ENCODE assay signal across 37 mouse cellular contexts in the genomic region with DNA sequence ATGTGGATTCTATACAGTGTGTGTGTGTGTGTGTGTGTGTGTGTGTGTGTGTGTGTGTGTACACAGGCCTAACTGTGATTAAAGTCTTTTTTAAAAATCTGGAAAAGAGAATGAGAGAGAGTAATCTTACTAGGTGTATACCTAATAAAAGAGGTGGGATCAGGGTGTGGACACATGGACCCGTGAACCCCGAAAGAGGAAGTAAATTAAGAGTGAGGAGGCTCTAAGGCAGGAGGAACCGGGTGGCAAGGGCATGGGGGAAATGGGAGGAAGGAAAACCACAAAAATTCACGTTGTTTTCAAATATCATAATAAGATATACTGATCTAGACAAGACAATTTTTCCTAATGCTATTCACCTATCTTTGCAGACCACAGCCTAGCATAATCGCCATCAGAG. TPM values are rescaled to one million over a fixed set of nuclear protein-coding genes. Genes with fewer than 3 reads are reported as not detected.
"Had no signal": no experiment of that assay in that cellular context is flagged by ENCODE, and none has a peak within 500 bp of the region (broad histone marks: within the 10 kb centered on the region; RNA-seq: fewer than 3 reads in every experiment).

No protein-coding gene starts in this region.

- ATAC-seq: forebrain, postnatal 0 days; hindbrain, postnatal 0 days had no signal

- H3K27me3 ChIP-seq: heart, embryonic 13.5 days; heart, embryonic 15.5 days; hindbrain, embryonic 12.5 days; kidney, embryonic 15.5 days; limb, embryonic 12.5 days; liver, embryonic 13.5 days had no signal

- H3K27ac ChIP-seq: heart, embryonic 10.5 days; heart, embryonic 13.5 days; heart, embryonic 15.5 days; hindbrain, embryonic 10.5 days; hindbrain, embryonic 12.5 days; hindbrain, embryonic 14.5 days; hindbrain, postnatal 0 days; kidney, embryonic 15.5 days; kidney, postnatal 0 days; layer of hippocampus, adult 2 months; left cerebral cortex, adult 2 months; limb, embryonic 10.5 days; limb, embryonic 12.5 days; liver, embryonic 13.5 days had no signal

- DNase-seq: forebrain, postnatal 0 days; gastrocnemius, postnatal 14 days; gastrocnemius, postnatal 36 days; heart, adult 18-20 months; heart, postnatal 14 days; heart, postnatal 36 days; kidney, adult 2 months; kidney, adult 9 months; kidney, postnatal 14 days; kidney, postnatal 4 days; liver; liver, embryonic 13.5 days had no signal

- H3K9me3 ChIP-seq: heart, embryonic 10.5 days; heart, embryonic 13.5 days; heart, embryonic 15.5 days; hindbrain, embryonic 10.5 days; hindbrain, embryonic 12.5 days; kidney, embryonic 15.5 days; limb, embryonic 10.5 days; limb, embryonic 12.5 days; liver, embryonic 13.5 days had no signal

- H3K36me3 ChIP-seq: heart, embryonic 10.5 days; heart, embryonic 13.5 days; heart, embryonic 15.5 days; hindbrain, embryonic 10.5 days; hindbrain, embryonic 12.5 days; kidney, embryonic 15.5 days; limb, embryonic 10.5 days; limb, embryonic 12.5 days; liver, embryonic 13.5 days had no signal

- H3K4me2 ChIP-seq: heart, embryonic 13.5 days; heart, embryonic 15.5 days; hindbrain, embryonic 12.5 days; hindbrain, embryonic 14.5 days; kidney, embryonic 15.5 days; limb, embryonic 12.5 days; liver, embryonic 11.5 days; liver, embryonic 13.5 days had no signal

- H3K9ac ChIP-seq: forebrain, postnatal 0 days; heart, embryonic 13.5 days; heart, embryonic 15.5 days; hindbrain, embryonic 12.5 days; hindbrain, embryonic 14.5 days; kidney, embryonic 15.5 days; limb, embryonic 12.5 days; liver, embryonic 13.5 days had no signal

- H3K4me1 ChIP-seq: heart, embryonic 10.5 days; heart, embryonic 13.5 days; heart, embryonic 15.5 days; hindbrain, embryonic 10.5 days; hindbrain, embryonic 12.5 days; kidney, embryonic 15.5 days; limb, embryonic 10.5 days; limb, embryonic 12.5 days; liver, embryonic 13.5 days had no signal

- H3K4me3 ChIP-seq: heart, embryonic 10.5 days; heart, embryonic 13.5 days; heart, embryonic 15.5 days; hindbrain, embryonic 10.5 days; hindbrain, embryonic 12.5 days; kidney, embryonic 15.5 days; layer of hippocampus, adult 2 months; left cerebral cortex, adult 2 months; limb, embryonic 10.5 days; limb, embryonic 12.5 days; liver, embryonic 13.5 days had no signal

RNA-seq across cellular contexts. Expression of a gene that starts 6.3 kb away (rescaled TPM):
- total RNA-seq: forebrain, postnatal 0 days; gastrocnemius, adult 18-20 months; gastrocnemius, adult 8-10 months; gastrocnemius, postnatal 14 days; gastrocnemius, postnatal 36 days; heart, adult 18-20 months; heart, adult 8-10 months; heart, postnatal 14 days; heart, postnatal 36 days; hindbrain, postnatal 0 days; layer of hippocampus, adult 2 months; layer of hippocampus, postnatal 10 days; layer of hippocampus, postnatal 25 days; left cerebral cortex, adult 2 months; left cerebral cortex, postnatal 36 days had no signal
- polyA plus RNA-seq: forebrain, postnatal 0 days; gonadal fat pad, adult 2 months; heart, embryonic 10.5 days; heart, embryonic 13.5 days; heart, embryonic 15.5 days; heart, postnatal 0 days; hindbrain, embryonic 10.5 days; hindbrain, embryonic 12.5 days; hindbrain, embryonic 14.5 days; hindbrain, postnatal 0 days; kidney, adult 2 months; limb, embryonic 10.5 days; limb, embryonic 12.5 days; limb, embryonic 14.5 days; liver, embryonic 11.5 days; liver, embryonic 13.5 days had no signal

RNA-seq across cellular contexts. Expression of a gene that starts 9.6 kb away (rescaled TPM):
- total RNA-seq: forebrain, postnatal 0 days; gastrocnemius, adult 18-20 months; gastrocnemius, adult 8-10 months; gastrocnemius, postnatal 14 days; gastrocnemius, postnatal 36 days; heart, adult 18-20 months; heart, adult 8-10 months; heart, postnatal 14 days; heart, postnatal 36 days; hindbrain, postnatal 0 days; layer of hippocampus, adult 2 months; layer of hippocampus, postnatal 10 days; layer of hippocampus, postnatal 25 days; left cerebral cortex, adult 2 months; left cerebral cortex, postnatal 14 days; left cerebral cortex, postnatal 36 days had no signal
- polyA plus RNA-seq: forebrain, postnatal 0 days; gonadal fat pad, adult 2 months; heart, embryonic 10.5 days; heart, embryonic 13.5 days; heart, embryonic 15.5 days; heart, postnatal 0 days; hindbrain, embryonic 10.5 days; hindbrain, embryonic 12.5 days; hindbrain, embryonic 14.5 days; hindbrain, postnatal 0 days; intestine, embryonic 14.5 days; kidney, adult 2 months; kidney, embryonic 15.5 days; kidney, postnatal 0 days; limb, embryonic 10.5 days; limb, embryonic 12.5 days; limb, embryonic 14.5 days; liver, embryonic 11.5 days; liver, embryonic 13.5 days had no signal

RNA-seq across cellular contexts. Expression of a gene that starts 32.8 kb away (rescaled TPM):
- total RNA-seq: forebrain, postnatal 0 days; gastrocnemius, postnatal 14 days; heart, adult 18-20 months; heart, adult 8-10 months; heart, postnatal 14 days; heart, postnatal 36 days; hindbrain, postnatal 0 days had no signal
- polyA plus RNA-seq: forebrain, postnatal 0 days; heart, embryonic 10.5 days; heart, embryonic 13.5 days; heart, embryonic 15.5 days; heart, postnatal 0 days; hindbrain, embryonic 10.5 days; hindbrain, embryonic 12.5 days; hindbrain, embryonic 14.5 days; hindbrain, postnatal 0 days; kidney, adult 2 months; limb, embryonic 10.5 days; limb, embryonic 12.5 days; limb, embryonic 14.5 days; liver, embryonic 13.5 days had no signal
